Mouse (Mus musculus): Measurements from ENCODE around the gene Stk16. TPM values are rescaled to one million over a fixed set of nuclear protein-coding genes. Genes with fewer than 3 reads are reported as not detected.

The Stk16 gene
- polyA plus RNA-seq, 1 experiment from 2014 or later: 110 TPM

DNA sequence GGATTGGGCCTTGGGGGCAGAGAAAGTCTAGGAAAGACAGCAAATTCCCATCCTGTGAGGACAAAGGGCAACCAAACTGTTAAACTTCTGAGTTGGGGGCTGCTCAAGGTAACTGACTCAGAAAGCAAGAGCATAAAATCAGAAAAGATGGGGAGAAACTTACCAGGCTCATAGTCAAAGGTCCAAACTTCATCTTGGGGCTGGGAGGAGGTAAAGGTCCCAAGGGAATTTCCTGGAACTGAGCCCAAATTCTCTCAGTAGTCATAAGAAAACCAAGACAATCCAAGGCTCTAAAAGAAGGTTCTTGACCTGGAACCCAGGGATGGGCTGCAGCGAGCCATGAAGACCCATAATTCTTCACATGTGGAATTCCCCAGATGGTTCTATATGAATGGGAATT, 9.4 kb upstream of the Stk16 start:
- 91% methylated on average over 1 of the region's 1 CpGs for WGBS
- H3K4me3 ChIP-seq (ENCODE audit: low read depth, low read length): no peak overlapping the region
- ATAC-seq (ENCODE audit: low FRiP score) (no peak), DNase-seq (ENCODE audit: low spot score) (no peak)
- no peaks in the 10 kb centered on the region for H3K4me1 ChIP-seq (replicated peaks; ENCODE audit: control insufficient read depth, insufficient read depth, low read length)
- H3K27ac ChIP-seq (ENCODE audit: low read depth, low read length): no peak overlapping the region
- no peaks in the 10 kb centered on the region for H3K9me3 ChIP-seq (ENCODE audit: control insufficient read depth, low read length)
- H3K4me2 ChIP-seq (replicated peaks; ENCODE audit: low read depth, low read length): no peak overlapping the region
- no peaks in the 10 kb centered on the region for H3K27me3 ChIP-seq (ENCODE audit: control insufficient read depth, insufficient read depth, low read length)
- H3K36me3 ChIP-seq (ENCODE audit: control insufficient read depth, insufficient read depth, low read length): no peaks in the 10 kb centered on the region
- no peak overlapping the region for H3K9ac ChIP-seq (ENCODE audit: low read depth, low read length)

DNA sequence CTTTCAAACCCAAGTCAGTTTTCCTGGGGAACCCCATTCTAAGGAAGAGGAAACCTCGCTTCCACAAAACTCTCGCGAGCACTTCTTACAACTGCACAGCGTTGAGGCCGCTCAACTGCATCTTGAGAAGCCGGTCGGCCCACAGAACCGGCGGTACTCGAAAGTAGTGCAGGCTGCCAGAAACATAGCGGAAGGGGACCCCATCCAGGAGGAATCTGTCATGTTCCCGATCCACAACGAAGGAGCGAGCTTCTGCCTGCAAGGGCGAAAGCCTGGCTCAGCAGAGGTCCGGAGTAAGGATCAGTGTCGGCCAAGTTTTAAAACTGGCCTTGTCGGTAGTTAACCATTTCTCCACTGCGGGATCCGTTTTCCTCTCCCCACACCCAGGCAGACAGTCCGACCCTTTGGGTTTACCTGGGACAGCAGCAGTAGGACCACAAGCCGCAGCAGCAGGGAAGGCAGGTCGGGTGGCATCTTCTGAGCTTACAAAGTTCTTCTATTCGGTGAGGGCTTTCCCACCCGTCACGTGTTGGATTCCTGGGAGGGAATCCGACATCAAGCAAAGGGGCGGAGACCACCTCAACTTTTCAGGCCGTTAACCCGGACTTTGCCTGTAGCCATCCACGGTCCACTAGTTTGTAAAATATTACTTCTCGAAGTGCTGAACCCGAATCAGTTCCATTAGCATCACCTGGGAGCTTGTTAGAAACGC, 1.5 kb upstream of the Stk16 start:
- H3K9ac ChIP-seq (ENCODE audit: low read depth, low read length): peak overlapping the region; percentile 46
- DNase-seq (ENCODE audit: low spot score): peak; percentile 21
- H3K4me3 ChIP-seq (ENCODE audit: low read depth, low read length): peak overlapping the region; percentile 25
- no peaks in the 10 kb centered on the region for H3K9me3 ChIP-seq (ENCODE audit: control insufficient read depth, low read length)
- WGBS: 15% methylated on average over 34 of the region's 34 CpGs
- H3K27ac ChIP-seq (ENCODE audit: low read depth, low read length): no peak overlapping the region
- H3K4me2 ChIP-seq (replicated peaks; ENCODE audit: low read depth, low read length): peak overlapping the region; percentile 40
- no peaks in the 10 kb centered on the region for H3K36me3 ChIP-seq (ENCODE audit: control insufficient read depth, insufficient read depth, low read length)
- H3K27me3 ChIP-seq (ENCODE audit: control insufficient read depth, insufficient read depth, low read length): peaks cover 5% of the 10 kb centered on the region; the same call in 1 of the 2 replicates
- no peak for ATAC-seq (ENCODE audit: low FRiP score)
- peaks cover 5% of the 10 kb centered on the region for H3K4me1 ChIP-seq (replicated peaks; ENCODE audit: control insufficient read depth, insufficient read depth, low read length)

DNA sequence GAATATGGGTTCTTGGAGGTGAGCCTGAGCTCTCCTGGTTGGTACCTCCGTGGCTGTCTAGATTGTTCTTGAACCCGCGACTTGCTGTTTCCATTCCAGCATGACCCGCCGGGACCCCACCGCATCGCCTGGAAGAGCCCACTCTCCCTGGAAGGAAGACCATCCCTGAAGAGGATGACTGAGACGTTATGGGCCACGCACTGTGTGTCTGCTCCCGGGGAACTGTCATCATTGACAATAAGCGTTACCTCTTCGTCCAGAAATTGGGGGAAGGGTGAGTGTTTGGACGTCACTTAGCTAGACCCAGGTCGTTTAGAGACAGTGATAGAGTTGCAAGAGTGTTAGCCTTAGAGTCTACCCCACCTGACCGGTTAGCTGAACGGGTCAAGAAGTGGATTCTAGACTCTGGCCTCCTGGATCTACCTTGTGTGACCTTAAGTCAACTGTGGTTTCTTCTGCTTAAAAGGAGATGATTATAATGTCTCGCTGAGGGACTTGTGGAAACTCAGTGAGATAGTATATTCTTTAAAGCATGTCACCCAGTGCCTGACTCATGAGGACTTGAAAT, 587 bp downstream of the Stk16 start:
- H3K9me3 ChIP-seq (ENCODE audit: control insufficient read depth, low read length): no peaks in the 10 kb centered on the region
- peak overlapping the region; percentile 91 for H3K9ac ChIP-seq (ENCODE audit: low read depth, low read length)
- no peak; the same call in 1 of the 2 replicates for ATAC-seq (ENCODE audit: low FRiP score)
- no peak overlapping the region for H3K27ac ChIP-seq (ENCODE audit: low read depth, low read length)
- 0 out of 2 replicates have a peak, but pooled peaks cover 2% of the 10 kb centered on the region for H3K36me3 ChIP-seq (ENCODE audit: control insufficient read depth, insufficient read depth, low read length)
- H3K4me2 ChIP-seq (replicated peaks; ENCODE audit: low read depth, low read length): peak overlapping the region; percentile 88
- WGBS: 14% methylated on average over 17 of the region's 17 CpGs
- peaks cover 5% of the 10 kb centered on the region for H3K4me1 ChIP-seq (replicated peaks; ENCODE audit: control insufficient read depth, insufficient read depth, low read length)
- H3K27me3 ChIP-seq (ENCODE audit: control insufficient read depth, insufficient read depth, low read length): peaks cover 7% of the 10 kb centered on the region
- DNase-seq (ENCODE audit: low spot score): no peak
- H3K4me3 ChIP-seq (ENCODE audit: low read depth, low read length): peak overlapping the region; percentile 84

DNA sequence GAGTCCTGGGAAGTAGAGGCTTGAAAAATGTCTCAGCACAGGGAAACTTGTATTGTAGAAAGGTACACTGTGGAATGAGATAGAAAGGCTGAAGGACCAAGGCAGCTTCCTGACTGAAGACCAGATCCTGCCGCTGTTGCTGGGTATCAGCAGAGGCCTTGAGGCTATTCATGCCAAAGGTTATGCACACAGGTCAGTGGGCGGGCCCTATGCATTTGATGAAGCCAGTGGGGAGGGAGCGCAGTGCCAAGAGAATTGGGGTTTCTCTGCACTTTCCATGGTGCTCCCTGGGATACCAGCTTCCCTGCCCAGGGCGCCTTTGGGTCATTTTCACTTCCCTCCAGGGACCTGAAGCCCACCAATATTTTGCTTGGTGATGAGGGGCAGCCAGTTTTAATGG, 1.9 kb downstream of the Stk16 start:
- Histone ChIP-seq H3K9me3 (ENCODE audit: control insufficient read depth, low read length) (no peaks in the 10 kb centered on the region), H3K27me3 (ENCODE audit: control insufficient read depth, insufficient read depth, low read length) (peaks cover 17% of the 10 kb centered on the region), H3K27ac (ENCODE audit: low read depth, low read length) (no peak overlapping the region), H3K9ac (ENCODE audit: low read depth, low read length) (no peak overlapping the region), H3K4me2 (replicated peaks; ENCODE audit: low read depth, low read length) (no peak overlapping the region), H3K4me3 (ENCODE audit: low read depth, low read length) (no peak overlapping the region), H3K36me3 (ENCODE audit: control insufficient read depth, insufficient read depth, low read length) (0 out of 2 replicates have a peak, but pooled peaks cover 2% of the 10 kb centered on the region), H3K4me1 (replicated peaks; ENCODE audit: control insufficient read depth, insufficient read depth, low read length) (peaks cover 5% of the 10 kb centered on the region)
- 75% methylated on average over 4 of the region's 4 CpGs for WGBS
- ATAC-seq (ENCODE audit: low FRiP score) (no peak), DNase-seq (ENCODE audit: low spot score) (no peak)

DNA sequence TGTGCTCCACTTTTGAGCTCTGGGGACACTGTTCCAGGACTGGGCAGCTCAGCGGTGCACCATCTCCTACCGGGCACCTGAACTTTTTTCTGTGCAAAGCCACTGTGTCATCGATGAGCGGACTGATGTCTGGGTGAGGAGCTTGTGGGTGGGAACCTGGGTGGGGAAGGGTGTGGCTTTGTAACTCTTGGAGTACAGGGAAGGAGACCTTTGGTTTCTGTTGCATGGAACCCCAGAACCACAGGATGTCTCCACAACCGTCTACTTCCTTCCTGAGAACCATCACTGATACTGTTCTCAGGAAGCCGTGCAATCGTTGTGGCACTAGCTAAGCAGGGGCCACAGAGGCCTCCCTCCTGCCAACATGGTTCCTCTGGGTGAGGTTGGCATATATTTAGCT, 2.5 kb downstream of the Stk16 start:
- Histone ChIP-seq H3K4me3 (ENCODE audit: low read depth, low read length) (no peak overlapping the region), H3K9me3 (ENCODE audit: control insufficient read depth, low read length) (no peaks in the 10 kb centered on the region), H3K4me1 (replicated peaks; ENCODE audit: control insufficient read depth, insufficient read depth, low read length) (peaks cover 5% of the 10 kb centered on the region), H3K9ac (ENCODE audit: low read depth, low read length) (no peak overlapping the region), H3K27ac (ENCODE audit: low read depth, low read length) (no peak overlapping the region), H3K27me3 (ENCODE audit: control insufficient read depth, insufficient read depth, low read length) (peaks cover 22% of the 10 kb centered on the region), H3K36me3 (ENCODE audit: control insufficient read depth, insufficient read depth, low read length) (0 out of 2 replicates have a peak, but pooled peaks cover 2% of the 10 kb centered on the region), H3K4me2 (replicated peaks; ENCODE audit: low read depth, low read length) (no peak overlapping the region)
- DNase-seq (ENCODE audit: low spot score) (no peak), ATAC-seq (ENCODE audit: low FRiP score) (no peak)
- WGBS: 95% methylated on average over 7 of the region's 7 CpGs

DNA sequence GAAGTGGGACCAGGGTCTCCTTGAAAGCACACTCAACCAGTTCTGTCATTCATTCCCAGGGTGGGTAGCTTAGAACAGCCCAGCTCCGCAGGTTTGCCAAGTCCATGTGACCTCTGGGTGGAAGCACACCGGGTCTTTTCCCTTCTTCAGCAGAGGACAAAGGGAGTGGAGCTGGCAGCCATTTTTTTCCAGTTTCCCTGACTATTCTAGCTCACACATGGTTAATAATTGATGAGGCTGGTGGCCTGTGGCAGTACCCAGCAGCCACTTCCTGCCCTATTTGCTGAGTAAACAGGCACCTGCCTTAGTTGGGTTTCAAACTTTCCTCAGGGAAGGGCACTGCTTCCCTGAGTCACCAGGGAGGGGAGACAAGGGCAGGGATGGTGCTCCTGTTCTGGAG, 3.8 kb downstream of the Stk16 start:
- H3K4me3 ChIP-seq (ENCODE audit: low read depth, low read length): no peak overlapping the region
- H3K36me3 ChIP-seq (ENCODE audit: control insufficient read depth, insufficient read depth, low read length): 0 out of 2 replicates have a peak, but pooled peaks cover 2% of the 10 kb centered on the region
- H3K4me1 ChIP-seq (replicated peaks; ENCODE audit: control insufficient read depth, insufficient read depth, low read length): peaks cover 10% of the 10 kb centered on the region
- ATAC-seq (ENCODE audit: low FRiP score): no peak
- DNase-seq (ENCODE audit: low spot score): no peak
- H3K4me2 ChIP-seq (replicated peaks; ENCODE audit: low read depth, low read length): no peak overlapping the region
- H3K27me3 ChIP-seq (ENCODE audit: control insufficient read depth, insufficient read depth, low read length): peaks cover 31% of the 10 kb centered on the region
- H3K9me3 ChIP-seq (ENCODE audit: control insufficient read depth, low read length): no peaks in the 10 kb centered on the region
- H3K27ac ChIP-seq (ENCODE audit: low read depth, low read length): no peak overlapping the region
- 84% methylated on average over 2 of the region's 2 CpGs for WGBS
- H3K9ac ChIP-seq (ENCODE audit: low read depth, low read length): no peak overlapping the region

DNA sequence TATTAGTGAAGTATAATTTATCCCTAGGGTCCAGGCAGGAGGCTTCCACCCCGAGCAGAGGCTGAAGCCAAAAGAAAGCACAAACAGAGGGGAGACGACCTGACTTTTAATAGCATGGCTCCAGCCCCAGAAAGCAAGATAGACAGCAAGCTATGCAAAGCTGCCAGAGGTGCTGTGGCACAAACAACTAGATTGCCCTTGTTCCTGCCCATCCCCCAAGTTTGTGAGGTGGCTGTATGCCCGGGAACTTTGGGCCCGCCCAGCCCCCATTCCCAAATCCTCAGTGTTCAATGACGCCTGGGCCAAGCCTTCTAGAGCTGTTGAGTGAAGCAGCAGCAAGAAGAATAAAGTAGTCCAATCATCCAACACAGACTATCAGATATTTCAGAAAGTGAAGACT, 4.2 kb downstream of the Stk16 start:
- no peak for ATAC-seq (ENCODE audit: low FRiP score)
- Histone ChIP-seq H3K9me3 (ENCODE audit: control insufficient read depth, low read length) (no peaks in the 10 kb centered on the region), H3K9ac (ENCODE audit: low read depth, low read length) (no peak overlapping the region), H3K27me3 (ENCODE audit: control insufficient read depth, insufficient read depth, low read length) (peaks cover 34% of the 10 kb centered on the region), H3K36me3 (ENCODE audit: control insufficient read depth, insufficient read depth, low read length) (0 out of 2 replicates have a peak, but pooled peaks cover 2% of the 10 kb centered on the region), H3K4me3 (ENCODE audit: low read depth, low read length) (no peak overlapping the region), H3K4me1 (replicated peaks; ENCODE audit: control insufficient read depth, insufficient read depth, low read length) (peaks cover 10% of the 10 kb centered on the region), H3K27ac (ENCODE audit: low read depth, low read length) (no peak overlapping the region), H3K4me2 (replicated peaks; ENCODE audit: low read depth, low read length) (no peak overlapping the region)
- no peak for DNase-seq (ENCODE audit: low spot score)
- WGBS: 80% methylated on average over 5 of the region's 5 CpGs

DNA sequence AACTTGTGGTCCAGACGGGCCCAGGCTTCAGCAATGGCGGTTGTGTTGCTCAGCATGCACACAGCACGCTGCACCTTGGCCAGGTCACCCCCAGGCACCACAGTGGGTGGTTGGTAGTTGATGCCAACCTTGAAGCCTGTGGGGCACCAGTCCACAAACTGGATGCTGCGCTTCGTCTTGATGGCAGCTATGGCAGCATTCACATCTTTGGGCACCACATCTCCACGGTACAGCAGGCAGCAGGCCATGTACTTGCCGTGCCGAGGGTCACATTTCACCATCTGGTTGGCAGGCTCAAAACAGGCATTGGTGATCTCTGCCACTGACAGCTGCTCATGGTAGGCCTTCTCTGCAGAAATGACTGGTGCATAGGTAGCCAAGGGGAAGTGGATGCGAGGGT, 5.1 kb downstream of the Stk16 start:
- DNase-seq (ENCODE audit: low spot score): no peak
- no peak overlapping the region for H3K4me2 ChIP-seq (replicated peaks; ENCODE audit: low read depth, low read length)
- H3K9ac ChIP-seq (ENCODE audit: low read depth, low read length): no peak overlapping the region
- peaks cover 43% of the 10 kb centered on the region for H3K27me3 ChIP-seq (ENCODE audit: control insufficient read depth, insufficient read depth, low read length)
- WGBS: 95% methylated on average over 9 of the region's 9 CpGs
- 0 out of 2 replicates have a peak, but pooled peaks cover 2% of the 10 kb centered on the region for H3K36me3 ChIP-seq (ENCODE audit: control insufficient read depth, insufficient read depth, low read length)
- no peak overlapping the region for H3K27ac ChIP-seq (ENCODE audit: low read depth, low read length)
- ATAC-seq (ENCODE audit: low FRiP score): no peak
- no peaks in the 10 kb centered on the region for H3K9me3 ChIP-seq (ENCODE audit: control insufficient read depth, low read length)
- no peak overlapping the region for H3K4me3 ChIP-seq (ENCODE audit: low read depth, low read length)
- peaks cover 10% of the 10 kb centered on the region for H3K4me1 ChIP-seq (replicated peaks; ENCODE audit: control insufficient read depth, insufficient read depth, low read length)

All from hindbrain, embryonic 11.5 days (tissue).